Mouse (Mus musculus) C2C12 (cell line): ENCODE results near the gene Npc2.

Experiments
- CEBPB ChIP-seq: IDR thresholded peaks from one replicate; pipeline ENCODE4 v1.6.1; 2011; ENCODE audit warnings: low read depth, mild to moderate bottlenecking, control low read depth, moderate library complexity
- CTCF ChIP-seq: IDR thresholded peaks from one replicate; pipeline ENCODE4 v1.5.1; 2011; ENCODE audit not compliant: control insufficient read depth, insufficient read depth, insufficient read length
- MYOD1 ChIP-seq: IDR thresholded peaks from one replicate; pipeline ENCODE4 v1.6.1; 2011; ENCODE audit warnings: low read depth; ENCODE audit not compliant: control insufficient read depth, insufficient read length
- USF1 ChIP-seq: IDR thresholded peaks from one replicate; pipeline ENCODE4 v1.6.1; 2011; ENCODE audit warnings: low read depth, mild to moderate bottlenecking, control low read depth, moderate library complexity

- TF ChIP-seq MYOD1, result no peak
- TF ChIP-seq USF1, result no peak
- TF ChIP-seq CTCF, result no peak
- TF ChIP-seq CEBPB, result no peak
Measured at GRCm38 (mm10) chr12:84756016-84756415, 16.9 kb downstream of the Npc2 start.
